Mouse (Mus musculus) limb, embryonic 15.5 days (tissue): Measurements from ENCODE around the gene Kitl. TPM values are rescaled to one million over a fixed set of nuclear protein-coding genes. Genes with fewer than 3 reads are reported as not detected.

ENCODE experiments used
- ATAC-seq: fragments of 200-750 bp; cut with Nextera tagmentation; 2 replicates; pipeline ENCODE4 v1.8.0; 2017; ENCODE audit warnings: low read depth, moderate TSS enrichment; ENCODE audit not compliant: insufficient number of reproducible peaks, low FRiP score, low TSS enrichment
- H3K27ac ChIP-seq: fragments of 300-500 bp; sonication (generic); 2 replicates; pipeline ENCODE4 v1.5.1; 2015; ENCODE audit warnings: moderate library complexity, mild to moderate bottlenecking, inconsistent platforms
- H3K27me3 ChIP-seq: fragments of 300-500 bp; sonication (generic); 2 replicates; pipeline ENCODE4 v1.6.1; 2015; ENCODE audit warnings: inconsistent platforms
- H3K36me3 ChIP-seq: fragments of 300-500 bp; sonication (generic); 2 replicates; pipeline ENCODE4 v1.6.1; 2015; ENCODE audit warnings: inconsistent platforms
- H3K4me1 ChIP-seq: fragments of 300-500 bp; sonication (generic); 2 replicates; pipeline ENCODE4 v1.6.1; 2015; ENCODE audit warnings: inconsistent platforms
- H3K4me2 ChIP-seq: fragments of 300-500 bp; sonication (generic); 2 replicates; pipeline ENCODE4 v1.6.1; 2015; ENCODE audit warnings: mild to moderate bottlenecking, inconsistent platforms
- H3K4me3 ChIP-seq: fragments of 300-500 bp; sonication (generic); 2 replicates; pipeline ENCODE4 v1.5.1; 2015; ENCODE audit warnings: mild to moderate bottlenecking, inconsistent platforms
- H3K9ac ChIP-seq: fragments of 300-500 bp; sonication (generic); 2 replicates; pipeline ENCODE4 v1.6.1; 2015; ENCODE audit warnings: inconsistent platforms
- H3K9me3 ChIP-seq: fragments of 300-500 bp; sonication (generic); 2 replicates; pipeline ENCODE4 v1.6.1; 2016; ENCODE audit warnings: inconsistent platforms
- WGBS: fragments of 180-500 bp; shearing (Covaris S2); methylation state at CpG from one replicate; pipeline ENCODE4 v1.1.7; 2015; 5-methylcytosine and 5-hydroxymethylcytosine counted together
- polyA plus RNA-seq: library from polyadenylated mRNA; unstranded; fragments of >200 nt; fragmentation: Nextera tagmentation; extraction: Ambion mirVana; gene quantifications from 2 replicates; pipeline ENCODE4 v1.2.1, GENCODE M21; 2015

The Kitl gene
- polyA plus RNA-seq, 1 experiment from 2014 or later: 34.3 TPM

- H3K4me2 ChIP-seq: no peak overlapping the region
- H3K9ac ChIP-seq: no peak overlapping the region
- no peaks in the 10 kb centered on the region for H3K27me3 ChIP-seq
- 62% methylated on average over 2 of the region's 2 CpGs for WGBS
- no peaks in the 10 kb centered on the region for H3K9me3 ChIP-seq
- H3K36me3 ChIP-seq: no peaks in the 10 kb centered on the region
- H3K27ac ChIP-seq: no peak overlapping the region
- H3K4me3 ChIP-seq: no peak overlapping the region
- no peak for ATAC-seq
- H3K4me1 ChIP-seq: peaks cover 15% of the 10 kb centered on the region; the same call in 1 of the 2 replicates
These were observed 39.7 kb downstream of the Kitl start for GRCm38 (mm10) chr10:100055082-100055481.

- Histone ChIP-seq H3K27me3 (no peaks in the 10 kb centered on the region), H3K9me3 (no peaks in the 10 kb centered on the region), H3K4me3 (no peak overlapping the region), H3K9ac (no peak overlapping the region), H3K36me3 (no peaks in the 10 kb centered on the region), H3K27ac (no peak overlapping the region), H3K4me1 (peaks cover 10% of the 10 kb centered on the region; the same call in 1 of the 2 replicates), H3K4me2 (no peak overlapping the region)
- 52% methylated on average over 1 of the region's 1 CpGs for WGBS
- no peak for ATAC-seq
These were observed 41.7 kb downstream of the Kitl start for GRCm38 (mm10) chr10:100057106-100057623.

GRCm38 (mm10) chr10:100059356-100059755, 43.9 kb downstream of the Kitl start:
- Histone ChIP-seq H3K36me3 (no peaks in the 10 kb centered on the region), H3K27ac (no peak overlapping the region), H3K9me3 (no peaks in the 10 kb centered on the region), H3K4me3 (no peak overlapping the region), H3K4me2 (no peak overlapping the region), H3K27me3 (no peaks in the 10 kb centered on the region), H3K9ac (no peak overlapping the region), H3K4me1 (peaks cover 6% of the 10 kb centered on the region; the same call in 1 of the 2 replicates)
- no peak for ATAC-seq
- WGBS: 99% methylated on average over 4 of the region's 4 CpGs

DNA sequence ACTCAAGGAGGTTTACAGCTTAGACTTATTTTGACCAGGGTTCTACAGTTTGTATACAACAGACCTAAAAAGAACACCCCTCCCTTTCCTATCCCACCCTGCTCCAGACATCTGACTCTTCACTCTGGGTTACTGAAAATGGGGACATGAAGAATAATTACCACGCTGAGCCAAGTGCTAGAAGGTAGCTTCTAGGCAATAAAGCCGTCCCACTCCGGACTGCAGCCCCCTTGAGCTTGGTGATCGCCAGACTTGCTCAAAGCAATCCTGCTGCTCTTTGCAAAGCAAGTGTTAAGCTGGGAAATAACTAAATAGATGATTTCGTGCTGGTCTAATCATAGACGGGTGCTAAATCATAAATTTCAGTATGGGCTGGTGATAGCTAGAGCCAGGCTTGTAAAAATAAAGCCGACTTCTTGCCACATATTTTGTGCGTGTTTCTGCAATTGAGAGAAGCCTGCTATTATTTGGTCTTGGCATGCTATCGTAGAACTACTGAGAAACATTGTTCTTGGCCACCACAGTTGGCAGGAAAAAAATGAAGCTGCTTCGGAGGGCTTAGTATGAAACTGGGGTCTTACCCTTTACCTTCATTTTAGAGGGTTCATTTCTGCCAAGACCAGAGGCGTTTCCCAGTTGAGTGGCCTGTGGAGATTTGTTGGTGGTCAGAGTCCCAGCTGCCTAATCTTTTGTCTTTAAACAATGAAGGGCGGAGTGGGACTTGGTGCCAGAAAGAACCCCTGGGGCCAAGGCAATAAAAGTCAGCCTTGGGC, 50.3 kb downstream of the Kitl start:
- Histone ChIP-seq H3K4me1 (peaks cover 17% of the 10 kb centered on the region), H3K27me3 (no peaks in the 10 kb centered on the region), H3K27ac (peak overlapping the region; percentile 54), H3K4me2 (no peak overlapping the region), H3K36me3 (no peaks in the 10 kb centered on the region), H3K9me3 (no peaks in the 10 kb centered on the region), H3K9ac (no peak overlapping the region), H3K4me3 (no peak overlapping the region)
- peak; percentile 82 for ATAC-seq
- 18% methylated on average over 12 of the region's 12 CpGs for WGBS

GRCm38 (mm10) chr10:100066374-100066773, 50.9 kb downstream of the Kitl start:
- H3K9me3 ChIP-seq: no peaks in the 10 kb centered on the region
- no peak overlapping the region for H3K4me3 ChIP-seq
- WGBS: 46% methylated on average over 7 of the region's 7 CpGs
- no peaks in the 10 kb centered on the region for H3K36me3 ChIP-seq
- ATAC-seq: no peak
- peak overlapping the region; percentile 28 for H3K27ac ChIP-seq
- no peak overlapping the region for H3K9ac ChIP-seq
- no peak overlapping the region for H3K4me2 ChIP-seq
- no peaks in the 10 kb centered on the region for H3K27me3 ChIP-seq
- peaks cover 17% of the 10 kb centered on the region for H3K4me1 ChIP-seq

GRCm38 (mm10) chr10:100072641-100073040, 57.2 kb downstream of the Kitl start:
- Histone ChIP-seq H3K36me3 (no peaks in the 10 kb centered on the region), H3K4me3 (no peak overlapping the region), H3K9ac (no peak overlapping the region), H3K9me3 (no peaks in the 10 kb centered on the region), H3K4me2 (no peak overlapping the region), H3K27ac (no peak overlapping the region), H3K27me3 (no peaks in the 10 kb centered on the region), H3K4me1 (no peaks in the 10 kb centered on the region)
- ATAC-seq: no peak
- 83% methylated on average over 1 of the region's 1 CpGs for WGBS

DNA sequence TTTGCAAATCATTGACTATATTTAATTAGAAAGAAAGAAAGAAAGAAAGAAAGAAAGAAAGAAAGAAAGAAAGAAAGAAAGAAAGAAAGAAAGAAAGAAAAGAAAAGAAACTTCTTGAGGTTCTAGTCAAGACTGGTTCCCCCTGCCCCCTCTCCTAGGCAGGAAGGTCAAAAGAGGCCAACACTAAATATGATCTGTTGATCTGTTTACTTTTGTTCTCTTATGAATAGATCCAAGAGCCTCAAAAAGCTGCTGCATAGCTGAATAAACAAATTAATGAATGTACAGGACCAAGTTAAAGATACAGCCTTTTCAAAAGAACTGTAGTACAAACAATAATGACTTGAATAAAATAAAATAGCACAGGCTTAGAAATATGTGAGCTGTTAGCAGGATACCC, 57.7 kb downstream of the Kitl start:
- Histone ChIP-seq H3K4me3 (no peak overlapping the region), H3K4me1 (no peaks in the 10 kb centered on the region), H3K27ac (no peak overlapping the region), H3K9me3 (no peaks in the 10 kb centered on the region), H3K9ac (no peak overlapping the region), H3K36me3 (no peaks in the 10 kb centered on the region), H3K4me2 (no peak overlapping the region), H3K27me3 (no peaks in the 10 kb centered on the region)
- ATAC-seq: no peak

DNA sequence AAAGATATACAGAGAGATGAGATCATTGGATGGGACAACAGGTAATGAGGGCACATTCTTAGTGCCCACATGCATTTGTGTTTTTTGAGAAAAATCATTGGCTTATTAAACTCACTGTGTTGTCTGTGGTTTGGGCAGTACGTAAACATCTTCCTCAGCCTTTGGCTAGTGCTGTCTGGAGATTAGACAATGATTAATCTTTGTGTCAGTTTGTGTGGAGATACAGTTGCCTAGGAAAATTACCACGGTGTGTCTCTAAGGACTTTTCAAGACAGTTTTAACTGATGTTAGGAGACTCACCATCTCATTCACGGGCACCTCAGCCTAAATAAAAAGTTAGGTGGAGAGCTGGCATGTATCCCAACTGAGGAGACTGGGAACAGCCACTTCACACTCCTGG, 85.7 kb downstream of the Kitl start:
- no peak overlapping the region for H3K27ac ChIP-seq
- no peak overlapping the region for H3K4me3 ChIP-seq
- H3K4me1 ChIP-seq: no peaks in the 10 kb centered on the region
- H3K27me3 ChIP-seq: no peaks in the 10 kb centered on the region
- H3K4me2 ChIP-seq: no peak overlapping the region
- H3K36me3 ChIP-seq: no peaks in the 10 kb centered on the region
- WGBS: 58% methylated on average over 3 of the region's 3 CpGs
- no peak for ATAC-seq
- no peaks in the 10 kb centered on the region for H3K9me3 ChIP-seq
- H3K9ac ChIP-seq: no peak overlapping the region

- no peaks in the 10 kb centered on the region for H3K4me1 ChIP-seq
- no peak for ATAC-seq
- 48% methylated on average over 7 of the region's 7 CpGs for WGBS
- no peaks in the 10 kb centered on the region for H3K36me3 ChIP-seq
- no peak overlapping the region for H3K4me3 ChIP-seq
- no peaks in the 10 kb centered on the region for H3K27me3 ChIP-seq
- no peak overlapping the region for H3K4me2 ChIP-seq
- H3K9me3 ChIP-seq: no peaks in the 10 kb centered on the region
- H3K9ac ChIP-seq: no peak overlapping the region
- no peak overlapping the region for H3K27ac ChIP-seq
These were observed 95.8 kb downstream of the Kitl start for GRCm38 (mm10) chr10:100111209-100111608.

GRCm38 (mm10) chr10:100115570-100115969, 100.1 kb downstream of the Kitl start:
- H3K27ac ChIP-seq: no peak overlapping the region
- H3K4me2 ChIP-seq: no peak overlapping the region
- no peak overlapping the region for H3K9ac ChIP-seq
- 64% methylated on average over 2 of the region's 2 CpGs for WGBS
- H3K36me3 ChIP-seq: no peaks in the 10 kb centered on the region
- H3K9me3 ChIP-seq: no peaks in the 10 kb centered on the region
- 0 out of 2 replicates have a peak, but pooled peaks have one; percentile 44 for ATAC-seq
- H3K27me3 ChIP-seq: no peaks in the 10 kb centered on the region
- no peak overlapping the region for H3K4me3 ChIP-seq
- H3K4me1 ChIP-seq: no peaks in the 10 kb centered on the region

DNA sequence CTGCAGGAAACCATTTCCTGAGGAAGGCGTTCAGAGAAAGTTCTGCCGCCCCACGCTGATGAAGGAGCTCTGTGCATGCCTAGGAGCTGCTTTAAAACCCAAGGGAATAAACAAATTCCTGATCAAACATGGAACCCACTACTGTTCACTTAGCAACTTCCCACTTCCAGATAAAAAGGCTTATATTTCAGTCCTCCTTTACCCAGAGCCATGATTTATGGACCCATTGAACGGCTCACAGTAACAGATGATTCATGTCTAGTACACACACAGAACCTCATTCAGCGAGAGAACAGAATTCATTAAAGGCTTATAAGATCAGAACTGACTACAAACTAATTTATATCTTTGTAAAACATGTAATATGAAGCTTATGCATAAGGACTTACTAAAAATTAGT, 109.0 kb downstream of the Kitl start:
- 47% methylated on average over 5 of the region's 5 CpGs for WGBS
- Histone ChIP-seq H3K4me3 (no peak overlapping the region), H3K4me1 (no peaks in the 10 kb centered on the region), H3K27ac (no peak overlapping the region), H3K4me2 (no peak overlapping the region), H3K9me3 (no peaks in the 10 kb centered on the region), H3K9ac (no peak overlapping the region), H3K27me3 (no peaks in the 10 kb centered on the region), H3K36me3 (no peaks in the 10 kb centered on the region)
- ATAC-seq: no peak

DNA sequence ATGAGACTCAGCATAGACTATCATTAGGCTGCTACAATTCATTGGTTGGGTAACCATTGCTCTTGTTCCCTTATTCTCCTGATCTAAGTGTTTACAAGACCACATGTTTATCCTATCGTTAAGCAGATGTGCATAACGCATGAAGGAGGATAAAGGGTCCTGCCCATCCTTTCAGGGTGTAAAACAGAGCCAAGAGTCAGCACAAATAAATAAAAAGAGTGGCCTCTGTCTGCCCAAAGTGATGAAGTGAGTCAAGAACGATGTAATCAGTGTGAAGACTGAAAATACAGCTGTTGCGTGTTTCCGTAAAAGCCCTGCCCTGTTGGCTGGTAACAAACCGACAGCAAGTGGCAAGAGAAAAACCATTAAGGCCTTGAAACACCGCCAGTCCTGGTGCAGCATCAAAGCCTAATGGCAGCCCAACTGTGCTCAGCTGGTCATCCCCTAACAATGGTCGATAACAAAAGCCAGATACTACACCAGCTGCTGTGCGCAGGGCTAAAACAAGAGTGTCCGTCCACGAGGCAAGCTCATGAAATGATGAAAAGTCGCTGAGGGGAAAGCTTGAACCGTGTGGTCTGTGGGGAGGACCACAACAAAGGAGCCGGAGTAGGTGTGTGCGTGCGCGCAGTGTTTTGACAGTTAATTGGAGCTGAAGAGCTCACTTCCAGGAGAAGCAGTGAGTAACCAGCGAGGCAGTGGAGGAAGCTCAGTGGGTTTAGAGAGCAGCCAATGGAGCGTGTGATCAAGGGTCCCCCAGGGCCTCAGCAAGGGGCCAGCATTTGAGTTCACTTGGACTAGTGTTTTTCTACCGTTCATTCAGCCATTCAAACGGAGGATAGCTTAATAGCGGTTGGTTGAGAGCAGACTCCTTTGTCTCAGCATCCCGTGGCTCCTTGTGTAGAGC, 112.7 kb downstream of the Kitl start:
- ATAC-seq: no peak
- 65% methylated on average over 23 of the region's 23 CpGs for WGBS
- Histone ChIP-seq H3K27me3 (no peaks in the 10 kb centered on the region), H3K4me2 (no peak overlapping the region), H3K36me3 (no peaks in the 10 kb centered on the region), H3K9ac (no peak overlapping the region), H3K9me3 (no peaks in the 10 kb centered on the region), H3K27ac (no peak overlapping the region), H3K4me1 (no peaks in the 10 kb centered on the region), H3K4me3 (no peak overlapping the region)
